Mouse (Mus musculus): Measurements from ENCODE around the gene Ptch2. TPM values are rescaled to one million over a fixed set of nuclear protein-coding genes. Genes with fewer than 3 reads are reported as not detected.

The Ptch2 gene
- total RNA-seq, 4 experiments from 2014 or later, result 1.7 to 3.4 (median 2.2) TPM

DNA sequence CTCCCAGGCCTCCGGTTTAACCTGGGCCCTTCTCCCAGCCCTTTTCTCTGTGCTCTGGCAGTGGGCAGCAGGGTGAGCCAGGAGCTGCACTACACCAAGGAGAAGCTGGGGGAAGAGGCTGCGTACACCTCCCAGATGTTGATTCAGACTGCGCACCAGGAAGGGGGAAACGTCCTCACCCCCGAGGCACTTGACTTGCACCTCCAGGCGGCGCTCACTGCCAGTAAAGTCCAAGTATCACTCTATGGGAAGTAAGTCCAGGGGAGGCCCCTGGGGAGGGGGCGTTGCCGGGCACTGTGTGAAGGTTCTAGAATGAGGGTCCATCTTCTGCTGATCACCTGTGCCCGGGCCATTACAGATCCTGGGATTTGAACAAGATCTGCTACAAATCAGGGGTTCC lies 8.8 kb downstream of the Ptch2 start:
- no peak for DNase-seq (ENCODE audit: low spot score in 2 of 2)

GRCm38 (mm10) chr4:117105127-117105526 lies 9.3 kb downstream of the Ptch2 start:
- DNase-seq (ENCODE audit: low spot score in 2 of 2), result no peak

DNA sequence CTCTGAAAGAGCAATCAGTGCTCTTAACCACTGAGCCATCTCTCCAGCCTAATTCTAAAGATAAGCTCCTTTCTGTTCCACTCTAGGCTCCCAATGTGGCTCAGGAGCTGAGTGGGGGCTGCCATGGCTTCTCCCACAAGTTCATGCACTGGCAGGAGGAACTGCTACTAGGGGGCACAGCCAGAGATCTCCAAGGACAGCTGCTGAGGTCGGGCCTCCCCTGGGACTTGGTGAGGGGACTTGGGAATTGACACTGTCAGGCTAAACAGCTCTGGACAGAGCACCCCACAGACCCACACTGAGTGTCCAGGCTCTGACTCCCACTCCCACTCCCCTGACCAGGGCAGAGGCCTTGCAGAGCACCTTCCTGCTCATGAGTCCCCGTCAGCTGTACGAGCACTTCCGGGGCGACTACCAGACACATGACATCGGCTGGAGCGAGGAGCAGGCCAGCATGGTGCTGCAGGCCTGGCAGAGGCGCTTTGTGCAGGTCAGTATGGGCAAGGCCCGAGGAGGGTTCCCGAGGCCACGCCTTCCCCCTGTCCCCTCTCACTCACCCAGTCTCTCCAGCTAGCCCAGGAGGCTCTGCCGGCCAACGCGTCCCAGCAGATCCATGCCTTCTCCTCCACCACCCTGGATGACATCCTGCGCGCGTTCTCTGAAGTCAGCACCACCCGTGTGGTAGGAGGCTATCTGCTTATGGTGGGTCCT lies 12.1 kb downstream of the Ptch2 start:
- no peak for DNase-seq (ENCODE audit: low spot score in 2 of 2)

DNA sequence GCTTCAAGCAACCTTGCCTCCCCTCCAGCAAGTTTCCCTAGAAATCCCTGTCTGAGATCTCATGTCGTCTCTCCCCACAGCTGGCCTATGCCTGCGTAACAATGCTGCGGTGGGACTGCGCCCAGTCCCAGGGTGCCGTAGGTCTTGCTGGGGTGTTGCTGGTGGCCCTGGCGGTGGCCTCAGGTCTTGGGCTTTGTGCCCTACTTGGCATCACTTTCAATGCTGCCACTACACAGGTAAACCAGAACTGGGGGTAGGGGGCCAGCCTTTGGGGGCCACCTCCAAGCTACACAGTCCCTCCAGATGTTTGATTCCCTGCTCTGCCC lies 12.6 kb downstream of the Ptch2 start:
- no peak for DNase-seq (ENCODE audit: low spot score in 2 of 2)

- no peak for DNase-seq (ENCODE audit: low spot score in 2 of 2)
These were observed 13.5 kb downstream of the Ptch2 start for GRCm38 (mm10) chr4:117109330-117109729.

DNA sequence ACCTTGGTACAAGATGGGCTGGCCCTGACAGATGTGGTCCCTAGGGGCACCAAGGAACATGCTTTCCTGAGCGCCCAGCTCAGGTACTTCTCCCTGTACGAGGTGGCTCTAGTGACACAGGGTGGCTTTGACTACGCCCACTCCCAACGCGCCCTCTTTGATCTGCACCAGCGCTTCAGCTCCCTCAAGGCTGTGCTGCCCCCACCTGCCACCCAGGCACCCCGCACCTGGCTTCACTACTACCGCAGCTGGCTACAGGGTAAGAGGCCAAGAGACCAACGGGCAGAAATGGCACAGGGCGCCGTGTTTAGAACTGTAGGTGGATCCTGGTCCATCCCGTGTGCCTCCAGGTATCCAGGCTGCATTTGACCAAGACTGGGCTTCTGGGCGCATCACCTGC lies 14.4 kb downstream of the Ptch2 start:
- DNase-seq (ENCODE audit: low spot score in 2 of 2), result no peak

DNA sequence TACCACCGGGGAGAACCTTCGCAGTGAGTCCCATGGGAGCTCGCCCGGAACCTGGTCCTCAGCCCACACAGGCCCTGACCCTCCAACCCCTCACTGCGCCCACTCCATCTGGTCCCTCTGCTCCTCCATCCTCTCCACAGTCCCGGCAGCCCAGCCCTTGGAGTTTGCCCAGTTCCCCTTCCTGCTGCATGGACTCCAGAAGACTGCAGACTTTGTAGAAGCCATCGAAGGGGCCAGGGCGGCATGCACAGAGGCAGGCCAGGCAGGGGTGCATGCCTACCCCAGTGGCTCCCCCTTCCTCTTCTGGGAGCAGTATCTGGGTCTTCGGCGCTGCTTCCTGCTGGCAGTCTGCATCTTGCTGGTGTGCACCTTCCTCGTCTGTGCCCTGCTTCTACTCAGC lies 15.1 kb downstream of the Ptch2 start:
- DNase-seq (ENCODE audit: low spot score in 2 of 2), result no peak

DNA sequence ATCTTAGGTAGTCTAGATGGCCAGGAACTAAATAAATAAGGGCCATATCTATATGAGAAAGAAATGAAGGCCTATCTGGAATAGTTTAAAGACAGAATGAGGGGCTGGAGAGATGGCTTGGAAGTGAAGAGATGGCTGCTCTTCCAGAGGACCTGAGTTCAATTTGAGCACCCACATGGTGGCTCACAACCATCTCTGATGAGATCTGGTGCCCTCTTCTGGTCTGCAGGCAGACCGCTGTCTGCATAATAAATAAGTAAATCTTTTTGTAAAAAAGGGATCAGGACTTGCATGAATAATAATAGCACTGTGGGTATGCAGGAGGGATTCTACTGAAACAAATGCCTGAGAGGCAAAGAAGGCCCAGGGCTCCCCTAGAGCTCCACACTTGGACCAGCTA lies 17.4 kb downstream of the Ptch2 start:
- no peak for DNase-seq (ENCODE audit: low spot score in 2 of 2)

- DNase-seq (ENCODE audit: low spot score in 2 of 2), result no peak
These were observed 19.7 kb downstream of the Ptch2 start for GRCm38 (mm10) chr4:117115592-117115991.

- no peak for DNase-seq (ENCODE audit: low spot score in 2 of 2)
These were observed 22.1 kb downstream of the Ptch2 start for GRCm38 (mm10) chr4:117117931-117118330.

GRCm38 (mm10) chr4:117119636-117120035 lies 23.8 kb downstream of the Ptch2 start:
- DNase-seq (ENCODE audit: low spot score in 2 of 2), result no peak

- DNase-seq (ENCODE audit: low spot score in 2 of 2), result no peak
These were observed 24.2 kb downstream of the Ptch2 start for GRCm38 (mm10) chr4:117120052-117120444.

- peak; percentile 94 to 96 for DNase-seq (ENCODE audit: low spot score in 2 of 2)
These were observed 24.9 kb downstream of the Ptch2 start for GRCm38 (mm10) chr4:117120445-117121414.

DNA sequence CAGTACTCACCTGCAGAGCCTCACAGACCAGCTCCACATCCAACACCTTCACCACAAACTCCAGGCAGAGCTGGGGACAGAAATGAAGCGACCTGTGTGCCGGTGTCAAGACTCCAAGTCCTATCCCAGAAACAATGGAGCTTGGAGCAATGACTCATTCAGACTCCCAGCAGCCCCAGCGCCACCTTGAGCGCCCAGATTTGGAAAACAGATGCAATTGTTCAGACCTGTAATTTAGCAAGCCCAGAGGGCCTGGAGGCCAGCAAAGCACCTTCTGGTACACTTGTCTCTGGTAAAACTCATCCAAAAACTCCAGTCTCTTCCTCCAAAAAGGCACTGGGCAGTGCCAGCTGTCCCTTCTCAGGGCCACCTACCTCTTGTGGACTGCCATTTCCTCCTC lies 26.3 kb downstream of the Ptch2 start:
- DNase-seq (ENCODE audit: low spot score in 2 of 2), result no peak

DNA sequence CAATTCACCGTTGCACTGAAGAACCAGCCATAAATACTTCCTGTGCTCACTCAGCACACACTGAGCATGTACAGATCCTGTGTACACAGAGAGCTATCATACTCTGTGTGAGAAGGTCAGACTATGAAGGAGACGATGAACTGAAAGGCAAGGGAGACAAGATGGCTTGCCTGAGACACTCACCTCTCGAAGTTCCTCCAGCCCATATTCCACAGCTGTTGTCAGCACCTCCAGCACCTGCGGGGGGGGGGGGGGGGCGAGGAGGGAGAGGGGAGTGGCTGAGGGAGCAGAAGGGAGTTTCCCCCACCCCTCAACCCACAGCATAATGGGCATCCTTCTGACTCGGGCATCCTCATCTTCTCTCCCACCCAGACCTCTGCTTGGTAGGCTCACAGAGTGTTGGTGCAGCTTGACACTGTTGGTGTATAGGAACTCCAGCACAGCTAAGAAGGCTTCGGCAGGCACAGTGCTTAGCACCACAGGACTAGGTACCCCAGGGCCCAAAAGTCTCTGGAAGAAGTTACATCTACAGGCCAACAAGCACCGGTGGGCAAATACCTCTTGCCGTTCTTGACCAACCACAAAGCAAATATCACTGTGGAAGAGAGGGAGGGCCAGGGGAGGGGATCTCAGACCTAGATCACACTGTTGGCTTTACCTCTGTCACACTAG lies 27.8 kb downstream of the Ptch2 start:
- no peak for DNase-seq (ENCODE audit: low spot score in 2 of 2)

- no peak for DNase-seq (ENCODE audit: low spot score in 2 of 2)
These were observed 28.3 kb downstream of the Ptch2 start for GRCm38 (mm10) chr4:117124218-117124517.

- no peak for DNase-seq (ENCODE audit: low spot score in 2 of 2)
These were observed 28.9 kb downstream of the Ptch2 start for GRCm38 (mm10) chr4:117124518-117125347.

DNA sequence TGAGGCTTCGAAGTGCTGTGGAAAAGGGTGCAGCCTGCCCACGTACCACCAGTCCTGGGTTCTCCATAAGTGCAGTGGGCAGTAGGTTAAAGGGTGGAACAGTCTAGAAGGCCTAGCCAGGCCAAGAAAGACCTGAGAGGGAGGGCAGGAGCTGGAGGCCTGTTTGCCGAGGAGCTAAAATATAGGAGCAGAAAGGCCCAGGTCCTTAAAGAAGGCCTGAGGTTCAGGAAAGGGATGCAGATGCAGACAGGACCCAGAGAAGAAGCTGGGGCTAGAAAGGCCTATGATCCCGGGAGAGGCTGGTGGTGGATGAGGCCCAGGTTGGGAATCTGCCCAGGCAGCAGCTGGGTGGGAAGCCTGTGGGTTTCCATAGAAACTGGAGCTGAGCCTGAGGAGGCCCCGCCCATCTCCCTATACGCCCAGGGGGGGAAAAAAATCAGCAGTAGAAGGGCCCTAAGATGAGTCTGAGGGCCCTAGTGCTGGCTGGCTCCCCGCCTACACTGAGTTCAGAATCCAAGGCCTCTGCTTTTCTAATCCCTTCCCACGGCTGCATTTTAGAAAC lies 29.6 kb downstream of the Ptch2 start, which contains the start of gene Btbd19:
TSS of gene Btbd19 (minus strand) at position 378 of the 562 bp plus-strand sequence.
- DNase-seq (ENCODE audit: low spot score in 2 of 2), result peak; percentile 79

- DNase-seq (ENCODE audit: low spot score in 2 of 2), result no peak
These were observed 30.2 kb downstream of the Ptch2 start for GRCm38 (mm10) chr4:117125910-117126674.

DNA sequence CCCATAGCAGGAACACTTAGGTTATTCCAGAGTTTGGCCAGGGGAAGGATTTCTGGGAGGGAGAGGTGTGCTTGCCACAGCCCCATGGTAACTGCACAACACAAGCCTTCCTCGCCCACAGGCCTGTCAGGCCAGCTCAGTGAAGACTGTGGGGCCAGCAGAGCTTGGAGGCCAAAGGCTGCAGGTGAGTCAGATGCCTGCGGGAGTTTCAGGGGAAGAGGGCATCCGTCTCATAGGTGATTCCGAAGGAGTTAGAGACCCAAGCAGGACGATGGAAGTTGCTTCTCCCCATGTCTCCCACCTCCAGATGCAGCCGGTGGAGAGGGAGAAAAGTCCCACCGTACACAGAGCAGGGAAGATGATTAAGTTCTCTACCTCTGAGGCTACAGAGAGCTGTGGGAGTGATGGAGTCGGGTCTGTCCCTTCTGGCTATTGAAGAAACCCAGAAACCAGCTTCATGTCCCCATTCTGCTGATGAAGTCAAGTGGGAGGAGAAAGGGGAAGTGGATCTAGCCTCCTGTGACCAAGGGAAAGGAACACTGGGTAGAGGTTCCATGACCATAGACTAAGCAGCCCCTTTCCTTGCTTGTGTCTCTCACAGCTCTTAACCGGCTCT lies 30.9 kb downstream of the Ptch2 start, which contains the start of gene Tctex1d4:
TSS of gene Tctex1d4 (plus strand) at position 120 of the 616 bp plus-strand sequence.
- no peak for DNase-seq (ENCODE audit: low spot score in 2 of 2)
